Mouse (Mus musculus) urinary bladder, postnatal 10 days (tissue): ENCODE results near the gene Sat2.
A peak's percentile ranks its signal among the peaks of the same experiment; 100 is the strongest.

Source experiments
- DNase-seq: peaks from one replicate; pipeline ENCODE4 v3.0.0; 2022; ENCODE audit warnings: low spot score

The Sat2 gene

GRCm38 (mm10) chr11:69671726-69672124 lies 49.9 kb downstream of the Sat2 start:
- no peak for DNase-seq

- DNase-seq = peak; percentile 99
Observed at GRCm38 (mm10) chr11:69672211-69672706, 50.4 kb downstream of the Sat2 start, which contains the start of gene Eif4a1. Gene Eif4a1 (minus strand): TSS chr11:69672423.
